Mouse (Mus musculus) spleen, adult 10 weeks (tissue): ENCODE measurements around the gene Pfdn2. TPM values are rescaled to one million over a fixed set of nuclear protein-coding genes. Genes with fewer than 3 reads are reported as not detected.

ENCODE experiments used
- polyA plus RNA-seq: library from polyadenylated mRNA; stranded (reverse); fragments of 350-450 nt; fragmentation: Illumina TruSeq; extraction: RNeasy Lipid Tissue Mini Kit (QIAGEN cat#74804); gene quantifications from one replicate; pipeline ENCODE4 v1.2.3, GENCODE M21; 2015; ENCODE audit warnings: low replicate concordance; ENCODE audit not compliant: insufficient read depth

Pfdn2 gene
- 72.7 TPM for polyA plus RNA-seq

GRCm38 (mm10) chr1:171345225-171346094 lies at the start of gene Pfdn2, which contains the start of gene Nit1:
Pfdn2 (plus strand) TSS chr1:171345670.
Nit1 (minus strand) TSS chr1:171345646.

GRCm38 (mm10) chr1:171328839-171329432 lies 16.5 kb upstream of the Pfdn2 start, which contains the start of gene Dedd:
Dedd (plus strand) TSS chr1:171329145.

GRCm38 (mm10) chr1:171360656-171361055 lies 15.2 kb downstream of the Pfdn2 start, which contains the start of gene Klhdc9:
Klhdc9 (minus strand) TSS chr1:171360798.

GRCm38 (mm10) chr1:171369845-171370556 lies 24.5 kb downstream of the Pfdn2 start, which contains the start of gene Nectin4:
Nectin4 (plus strand) TSS chr1:171370099.

GRCm38 (mm10) chr1:171388376-171389102 lies 43.1 kb downstream of the Pfdn2 start, which contains the start of gene Arhgap30:
Arhgap30 (plus strand) TSS chr1:171388954.

Other genes with a start within 250 kb of the Pfdn2 start
- gene Cfap126, start 231.8 kb upstream of the Pfdn2 start, polyA plus RNA-seq = 4.5 TPM
- gene Sdhc, start 195.1 kb upstream of the Pfdn2 start, polyA plus RNA-seq = 88.5 TPM
- 0.87 TPM for gene Mpz, start 195.0 kb upstream of the Pfdn2 start, polyA plus RNA-seq
- 7.7 TPM for gene Pcp4l1, start 149.4 kb upstream of the Pfdn2 start, polyA plus RNA-seq
- not detected for gene Nr1i3, start 131.7 kb upstream of the Pfdn2 start, polyA plus RNA-seq
- 22.7 TPM for gene Tomm40l, start 123.2 kb upstream of the Pfdn2 start, polyA plus RNA-seq
- gene Apoa2, start 120.6 kb upstream of the Pfdn2 start, polyA plus RNA-seq = 1.5 TPM
- gene Fcer1g, start 111.3 kb upstream of the Pfdn2 start, polyA plus RNA-seq = 360 TPM
- gene Adamts4, start 95.2 kb upstream of the Pfdn2 start, polyA plus RNA-seq = 0.59 TPM
- 127 TPM for gene Ndufs2, start 94.3 kb upstream of the Pfdn2 start, polyA plus RNA-seq
- 34.0 TPM for gene B4galt3, start 75.3 kb upstream of the Pfdn2 start, polyA plus RNA-seq
- 47.6 TPM for gene Ppox, start 64.5 kb upstream of the Pfdn2 start, polyA plus RNA-seq
- 52.7 TPM for gene Usp21, start 57.7 kb upstream of the Pfdn2 start, polyA plus RNA-seq
- gene Ufc1, start 50.6 kb upstream of the Pfdn2 start, polyA plus RNA-seq = 87.4 TPM
- gene Dedd, start 16.5 kb upstream of the Pfdn2 start, polyA plus RNA-seq = 31.1 TPM
- gene Nit1, start within 50 bp of the Pfdn2 start, polyA plus RNA-seq = 43.5 TPM
- gene Klhdc9, start 15.1 kb downstream of the Pfdn2 start, polyA plus RNA-seq = not detected
- gene Nectin4, start 24.4 kb downstream of the Pfdn2 start, polyA plus RNA-seq = 1.7 TPM
- gene Arhgap30, start 43.3 kb downstream of the Pfdn2 start, polyA plus RNA-seq = 257 TPM
- gene Usf1, start 65.6 kb downstream of the Pfdn2 start, polyA plus RNA-seq = 64.6 TPM
- 12.3 TPM for gene Tstd1, start 73.2 kb downstream of the Pfdn2 start, polyA plus RNA-seq
- 14.6 TPM for gene F11r, start 91.9 kb downstream of the Pfdn2 start, polyA plus RNA-seq
- 4.5 TPM for gene Alyref2, start 157.8 kb downstream of the Pfdn2 start, polyA plus RNA-seq
- not detected for gene Itln1, start 189.6 kb downstream of the Pfdn2 start, polyA plus RNA-seq
- gene Cd244a, start 213.5 kb downstream of the Pfdn2 start, polyA plus RNA-seq = 43.6 TPM